Mouse (Mus musculus): ENCODE results near the gene Clk3.

GRCm38 (mm10) chr9:57758528-57758927 is 7.1 kb downstream of the Clk3 start:
- TF ChIP-seq CTCF (IDR thresholded peaks at IDR 0.05; ENCODE audit: control insufficient read depth, insufficient read depth, low read length), result no peak
- TF ChIP-seq POLR2A (IDR thresholded peaks at IDR 0.05; ENCODE audit: borderline replicate concordance, control insufficient read depth, low read depth, low read length), result no peak

Measured in bone marrow, adult 2 months (tissue).